Mouse (Mus musculus): ENCODE results near the gene Ccdc3.

DNA sequence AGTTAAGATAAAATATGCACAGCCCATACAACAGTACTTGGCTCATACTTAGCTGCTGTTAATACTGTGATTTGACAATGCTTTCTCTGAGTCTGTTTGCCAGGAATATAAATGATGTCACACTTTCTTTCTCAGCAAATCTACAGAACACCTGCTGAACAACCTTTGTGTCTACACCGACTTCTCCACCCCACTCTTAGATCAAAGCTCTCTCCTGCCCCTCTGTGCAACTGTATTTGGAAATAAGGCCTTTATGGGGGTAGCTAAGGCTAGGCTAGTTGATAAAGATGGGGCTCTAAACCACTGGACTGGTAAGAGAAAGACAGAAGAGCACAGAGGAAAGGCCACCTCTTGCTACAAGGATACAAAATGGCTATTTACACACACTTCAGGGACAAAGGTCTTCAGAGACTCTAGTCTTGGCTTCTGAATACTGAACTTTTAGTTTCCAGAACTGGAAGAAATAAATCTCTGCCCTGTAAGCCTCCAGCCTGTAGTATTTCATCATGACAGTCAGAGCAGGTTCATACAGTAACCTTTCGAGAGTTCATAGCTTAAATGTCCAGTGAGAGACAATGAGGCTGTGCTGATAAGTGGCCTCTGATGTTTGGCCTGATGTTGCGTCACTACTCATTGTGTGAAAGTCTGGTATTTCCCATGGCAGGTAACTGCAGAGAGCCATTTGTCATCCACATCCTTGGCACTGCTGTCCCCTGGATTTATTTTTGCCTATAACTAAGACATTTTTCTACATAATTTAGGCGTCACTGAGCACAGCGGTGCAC lies 2.4 kb upstream of the Ccdc3 start:
- TF ChIP-seq GATA1 (IDR thresholded peaks at IDR 0.05; ENCODE audit: borderline replicate concordance, low read length) (no peak), FLI1 (IDR thresholded peaks at IDR 0.05; ENCODE audit: low read length) (no peak)
